Mouse (Mus musculus) lung, adult 10 weeks (tissue): ENCODE data around the gene Fbxo30. TPM values are rescaled to one million over a fixed set of nuclear protein-coding genes. Genes with fewer than 3 reads are reported as not detected.

Source experiments
- polyA plus RNA-seq: library from polyadenylated mRNA; stranded (reverse); fragments of 350-450 nt; fragmentation: Illumina TruSeq; extraction: RNeasy Lipid Tissue Mini Kit (QIAGEN cat#74804); gene quantifications from one replicate; pipeline ENCODE4 v1.2.3, GENCODE M21; 2014; ENCODE audit warnings: low read depth, low replicate concordance; ENCODE audit not compliant: insufficient read depth

Fbxo30 gene
- 9.2 TPM for polyA plus RNA-seq

DNA sequence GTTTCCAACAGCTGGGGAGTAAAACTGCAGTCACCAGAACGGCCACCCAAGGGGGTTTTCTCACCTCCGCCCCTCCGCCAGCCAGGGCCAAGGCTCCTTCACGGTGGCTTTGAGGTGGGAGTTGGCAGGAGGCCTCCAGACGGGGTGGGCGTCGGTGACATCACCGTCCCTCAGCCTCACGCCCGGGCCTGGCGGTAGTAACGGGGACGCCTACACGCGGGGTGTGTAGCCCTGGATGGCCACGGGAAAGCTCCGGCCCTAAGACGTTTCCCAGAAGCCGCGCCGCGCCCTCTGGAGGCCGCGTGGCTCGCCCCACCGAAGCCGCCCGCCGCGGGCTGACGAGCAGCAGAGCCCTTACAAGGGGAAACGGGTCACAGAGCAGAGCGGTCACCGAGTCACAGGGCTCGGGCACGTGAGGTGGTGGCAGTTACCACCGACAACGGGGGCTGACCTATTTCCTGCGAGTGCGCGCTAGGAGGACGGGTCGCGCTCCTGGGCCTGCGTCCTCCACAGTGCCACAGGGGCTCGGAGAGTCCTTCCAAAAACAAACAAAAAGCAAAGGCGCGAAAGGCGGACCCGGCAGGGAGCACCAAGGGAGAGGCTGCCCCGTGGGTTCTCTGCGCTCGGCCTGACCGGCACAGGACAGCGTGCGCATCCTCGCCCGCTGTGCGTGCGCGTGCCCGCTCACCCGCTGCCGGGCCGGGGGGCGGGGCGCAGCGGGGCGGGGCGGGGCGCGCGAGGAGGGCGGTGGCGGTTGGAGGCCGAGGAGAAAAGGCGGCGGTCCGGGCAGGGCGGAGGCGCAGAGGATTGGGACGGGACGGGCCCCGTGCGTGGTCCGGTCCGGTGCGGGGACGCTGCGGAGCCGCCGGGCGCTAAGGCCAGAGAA is at the start of gene Fbxo30:
Gene Fbxo30 (plus strand): TSS at position 753 of the 886 bp plus-strand sequence.

DNA sequence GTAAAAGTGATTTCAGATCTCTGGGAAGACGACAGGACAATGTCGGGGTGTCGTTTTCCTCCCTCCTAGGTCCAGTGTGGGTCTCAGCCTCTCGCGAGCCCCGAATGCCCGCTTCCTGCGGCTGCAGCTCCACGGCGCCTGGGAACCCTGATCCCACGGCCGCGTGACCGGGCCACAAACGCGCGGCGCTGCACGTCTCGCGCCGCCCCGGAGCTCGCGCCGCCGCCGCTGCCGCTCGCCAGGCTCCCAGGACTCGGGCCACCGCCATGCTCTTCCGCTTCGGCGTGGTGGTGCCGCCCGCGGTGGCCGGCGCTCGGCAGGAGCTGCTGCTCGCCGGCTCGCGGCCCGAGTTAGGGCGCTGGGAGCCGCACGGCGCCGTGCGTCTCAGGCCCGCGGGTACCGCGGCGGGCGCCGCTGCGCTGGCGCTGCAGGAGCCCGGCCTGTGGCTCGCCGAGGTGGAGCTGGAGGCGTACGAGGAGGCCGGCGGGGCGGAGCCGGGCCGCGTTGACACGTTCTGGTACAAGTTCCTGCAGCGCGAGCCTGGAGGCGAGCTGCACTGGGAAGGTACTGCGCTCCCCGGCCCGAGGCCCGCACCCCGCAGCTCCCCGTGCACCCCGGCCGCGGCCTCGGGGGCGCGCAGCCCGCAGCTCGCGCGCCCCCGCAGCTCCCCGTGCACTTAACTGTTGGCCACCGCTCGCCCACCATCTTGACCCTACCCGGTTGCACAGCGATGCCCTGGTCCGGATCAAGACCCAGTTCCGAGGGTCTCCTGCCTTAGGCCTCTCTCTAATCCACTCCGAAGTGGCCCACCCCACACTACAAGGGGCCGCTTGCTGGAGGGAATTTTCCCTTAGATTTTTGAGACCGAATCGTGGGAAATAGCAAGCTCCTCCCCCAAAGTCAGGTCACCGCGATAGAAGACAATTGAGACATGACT is 62.3 kb downstream of the Fbxo30 start, which contains the start of gene Epm2a:
Gene Epm2a (plus strand): TSS at position 200 of the 937 bp plus-strand sequence.

Other genes starting within 250 kb of the Fbxo30 start
- gene Grm1, start 199.0 kb upstream of the Fbxo30 start, polyA plus RNA-seq = not detected
- gene Shprh, start 131.9 kb upstream of the Fbxo30 start, polyA plus RNA-seq = 4.1 TPM
- gene Epm2a, start 62.1 kb downstream of the Fbxo30 start, polyA plus RNA-seq = 4.5 TPM